Comparison of ENCODE assay signal across 24 mouse cellular contexts in genomic region chr17:46864566-46865195, GRCm38 (mm10). TPM values are rescaled to one million over a fixed set of nuclear protein-coding genes. Genes with fewer than 3 reads are reported as not detected.
DNase-seq lines count a peak whose midpoint lies in the region; ATAC-seq lines count a peak whose summit lies in the region.
"Had no signal": no experiment of that assay in that cellular context is flagged by ENCODE, and none has a peak within 500 bp of the region (broad histone marks: within the 10 kb centered on the region; RNA-seq: fewer than 3 reads in every experiment).

No protein-coding gene starts in this region.

- ATAC-seq in heart, embryonic 13.5 days (ENCODE audit: extremely low read depth, insufficient number of reproducible peaks, low FRiP score, low TSS enrichment) = no peak
- ATAC-seq in megakaryocyte progenitor cell, adult 5-6 weeks (replicated peaks; ENCODE audit: poor library complexity) = peak; percentile 79
- ATAC-seq: forebrain, embryonic 13.5 days; midbrain, embryonic 16.5 days; Patski had no signal

- peaks cover 5% of the 10 kb centered on the region for H3K4me1 ChIP-seq in heart, embryonic 13.5 days
- peaks cover 12% of the 10 kb centered on the region for H3K4me1 ChIP-seq in heart, embryonic 10.5 days

- WGBS in heart, embryonic 13.5 days = 53% methylated on average over 7 of the region's 7 CpGs
- 51% methylated on average over 7 of the region's 7 CpGs for WGBS in heart, embryonic 10.5 days

- no peak overlapping the region for H3K4me3 ChIP-seq in heart, embryonic 13.5 days
- H3K4me3 ChIP-seq in heart, embryonic 10.5 days = no peak overlapping the region
- H3K4me3 ChIP-seq: forebrain, embryonic 13.5 days; limb, embryonic 13.5 days; megakaryocyte, embryonic 14.5 days had no signal

- H3K36me3 ChIP-seq in heart, embryonic 13.5 days = no peaks in the 10 kb centered on the region
- no peaks in the 10 kb centered on the region for H3K36me3 ChIP-seq in heart, embryonic 10.5 days
- H3K36me3 ChIP-seq: limb, embryonic 13.5 days had no signal

- H3K27ac ChIP-seq in heart, embryonic 13.5 days (replicated peaks) = no peak overlapping the region
- no peak overlapping the region for H3K27ac ChIP-seq in heart, embryonic 10.5 days
- H3K27ac ChIP-seq: forebrain, embryonic 13.5 days; limb, embryonic 13.5 days had no signal

- peak overlapping the region; percentile 7; the same call in 1 of the 2 replicates for H3K4me2 ChIP-seq in heart, embryonic 13.5 days
- H3K4me2 ChIP-seq: forebrain, embryonic 13.5 days; limb, embryonic 13.5 days had no signal

- H3K27me3 ChIP-seq in heart, embryonic 13.5 days (replicated peaks) = no peaks in the 10 kb centered on the region
- no peaks in the 10 kb centered on the region for H3K27me3 ChIP-seq in heart, embryonic 10.5 days (ENCODE audit: insufficient read depth, poor library complexity, severe bottlenecking)
- H3K27me3 ChIP-seq: forebrain, embryonic 13.5 days; limb, embryonic 13.5 days; megakaryocyte, embryonic 14.5 days; Patski had no signal

- DNase-seq in heart, embryonic 10.5 days (ENCODE audit: low spot score) = no peak
- DNase-seq in right cerebral cortex, adult 2 months (ENCODE audit: low spot score in 2 of 2) = peak; percentile 33 to 43
- DNase-seq in right cerebral cortex, postnatal 36 days (ENCODE audit: low spot score in 2 of 2) = no peak
- DNase-seq in liver = peak; percentile 29
- no peak for DNase-seq in B cell, adult 2 months
- DNase-seq in layer of hippocampus, postnatal 36 days = no peak
- DNase-seq: adrenal gland, postnatal 36 days; cerebellum, adult 9-11 months; kidney, adult 9 months; lung, postnatal 10 days; right cerebral cortex, postnatal 14 days; thymus, adult 18-20 months had no signal

- H3K9me3 ChIP-seq in heart, embryonic 13.5 days = no peaks in the 10 kb centered on the region
- no peaks in the 10 kb centered on the region for H3K9me3 ChIP-seq in heart, embryonic 10.5 days
- H3K9me3 ChIP-seq: forebrain, embryonic 13.5 days; limb, embryonic 13.5 days; megakaryocyte, embryonic 14.5 days had no signal

- H3K9ac ChIP-seq in heart, embryonic 13.5 days = no peak overlapping the region
- H3K9ac ChIP-seq: forebrain, embryonic 13.5 days; limb, embryonic 13.5 days had no signal

RNA-seq across cellular contexts. Expression of gene Bicral, which starts 6.4 kb away (rescaled TPM):
- 3.0 and 3.4 TPM in 2 replicates for polyA plus RNA-seq in heart, embryonic 13.5 days (2015; fragmentation: Nextera tagmentation; extraction: Ambion mirVana)
- 3.3 and 3.4 TPM in 2 replicates for polyA plus RNA-seq in heart, embryonic 10.5 days (2016; fragmentation: Nextera tagmentation; extraction: Ambion mirVana)
- total RNA-seq in megakaryocyte progenitor cell, adult 5-6 weeks (2015) = 20.9 and 26.1 TPM in 2 replicates
- total RNA-seq in megakaryocyte progenitor cell, adult 5-6 weeks (2017) = 16.2 and 20.3 TPM in 2 replicates
- total RNA-seq in layer of hippocampus, postnatal 36 days (2021) = 10 to 100 TPM; 48.2 to 62.2 TPM

RNA-seq across cellular contexts. Expression of gene Tbcc, which starts 25.8 kb away (rescaled TPM):
- 39.3 and 39.8 TPM in 2 replicates for polyA plus RNA-seq in heart, embryonic 13.5 days (2015; fragmentation: Nextera tagmentation; extraction: Ambion mirVana)
- polyA plus RNA-seq in heart, embryonic 10.5 days (2016; fragmentation: Nextera tagmentation; extraction: Ambion mirVana) = 43.8 and 63.2 TPM in 2 replicates
- total RNA-seq in megakaryocyte progenitor cell, adult 5-6 weeks (2015) = 11.3 and 12.5 TPM in 2 replicates
- total RNA-seq in megakaryocyte progenitor cell, adult 5-6 weeks (2017) = 12.5 and 12.8 TPM in 2 replicates
- 10 to 100 TPM; 29.0 to 32.8 TPM for total RNA-seq in layer of hippocampus, postnatal 36 days (2021)

RNA-seq across cellular contexts. Expression of gene Prph2, which starts 45.6 kb away (rescaled TPM):
- not detected in 2 replicates for polyA plus RNA-seq in heart, embryonic 13.5 days (2015; fragmentation: Nextera tagmentation; extraction: Ambion mirVana)
- not detected in 2 replicates for polyA plus RNA-seq in heart, embryonic 10.5 days (2016; fragmentation: Nextera tagmentation; extraction: Ambion mirVana)
- total RNA-seq in megakaryocyte progenitor cell, adult 5-6 weeks (2015) = not detected in 2 replicates
- not detected in 2 replicates for total RNA-seq in megakaryocyte progenitor cell, adult 5-6 weeks (2017)
- total RNA-seq in layer of hippocampus, postnatal 36 days (2021) = not detected
- total RNA-seq: adrenal gland, postnatal 36 days; layer of hippocampus, adult 8-10 months had no signal
- polyA plus RNA-seq: embryonic facial prominence, embryonic 14.5 days; forebrain, embryonic 13.5 days; gonadal fat pad, adult 2 months; heart, embryonic 16.5 days; hindbrain, embryonic 11.5 days; limb, embryonic 13.5 days; midbrain, embryonic 16.5 days; Patski had no signal

Comparison
In these comparisons a context has a peak if more than half of its experiments do, and no peak if none do; other contexts are left out.
1. DNase-seq: peak in right cerebral cortex, adult 2 months (2 of 2) and liver (single experiment); none in heart, embryonic 10.5 days (single experiment), right cerebral cortex, postnatal 36 days (0 of 2), B cell, adult 2 months (0 of 2) and layer of hippocampus, postnatal 36 days (0 of 2).